Mouse (Mus musculus) liver, embryonic 14.5 days (tissue): ENCODE results near the gene Pnpla7.

ENCODE experiments used
- CTCF ChIP-seq: IDR thresholded peaks from 2 replicates; pipeline ENCODE4 v1.5.1; 2016; ENCODE audit warnings: antibody characterized with exemption, low read depth, control low read depth
- EP300 ChIP-seq: IDR thresholded peaks from 2 replicates; pipeline ENCODE4 v1.6.1; 2016; ENCODE audit warnings: antibody characterized with exemption, low read depth

DNA sequence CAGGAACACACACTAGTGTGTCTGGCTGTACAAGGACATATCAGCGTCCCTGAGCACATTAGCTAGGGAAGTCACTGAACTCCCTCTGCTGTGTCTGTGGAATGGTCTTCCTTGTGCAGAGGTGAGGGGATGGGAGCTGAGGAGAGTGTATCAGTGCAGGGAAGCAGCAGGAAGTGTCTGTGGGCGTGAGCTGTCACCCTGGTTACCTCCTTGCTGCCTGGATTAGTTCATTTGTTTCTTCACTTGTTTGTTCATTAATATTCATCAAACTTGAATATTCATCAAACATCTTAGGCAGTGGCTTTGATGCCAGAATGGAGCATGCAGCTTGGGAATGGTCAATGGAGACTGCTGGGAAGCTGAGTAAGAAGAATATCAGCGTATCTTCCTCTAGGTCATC lies 123.9 kb downstream of the Pnpla7 start:
- TF ChIP-seq CTCF: no peak
- TF ChIP-seq EP300: no peak
